Mouse (Mus musculus): ENCODE data around the gene Son.
"Not testable (repeated sequence)": the region's sequence is repeated elsewhere in the genome, so short reads cannot be mapped to it uniquely, and the experiment has no call there.

Gene Son

GRCm38 (mm10) chr16:91639161-91639560, 8.1 kb upstream of the Son start:
- no peak for DNase-seq (ENCODE audit: low spot score)

GRCm38 (mm10) chr16:91639636-91640035, 7.7 kb upstream of the Son start:
- no peak for DNase-seq (ENCODE audit: low spot score)

- no peak for DNase-seq (ENCODE audit: low spot score)
Measured at GRCm38 (mm10) chr16:91640171-91640570, 7.1 kb upstream of the Son start.

GRCm38 (mm10) chr16:91644901-91645300, 2.4 kb upstream of the Son start:
- DNase-seq (ENCODE audit: low spot score) = no peak

GRCm38 (mm10) chr16:91645420-91645819, 1.9 kb upstream of the Son start:
- not testable (repeated sequence) for DNase-seq (ENCODE audit: low spot score)

- DNase-seq (ENCODE audit: low spot score) = no peak
Measured at GRCm38 (mm10) chr16:91645995-91646602, 1.2 kb upstream of the Son start.

- peak; percentile 90 for DNase-seq (ENCODE audit: low spot score)
Measured at GRCm38 (mm10) chr16:91646681-91647419, 456 bp upstream of the Son start, which contains the start of gene Gart. Gart (minus strand) TSS chr16:91646952.

- peak; percentile 73 for DNase-seq (ENCODE audit: low spot score)
Measured at GRCm38 (mm10) chr16:91648220-91648550, 879 bp downstream of the Son start.

- DNase-seq (ENCODE audit: low spot score) = no peak
Measured at GRCm38 (mm10) chr16:91649246-91649645, 1.9 kb downstream of the Son start.

GRCm38 (mm10) chr16:91649781-91650180, 2.5 kb downstream of the Son start:
- DNase-seq (ENCODE audit: low spot score) = no peak

- no peak for DNase-seq (ENCODE audit: low spot score)
Measured at GRCm38 (mm10) chr16:91652191-91652590, 4.9 kb downstream of the Son start.

GRCm38 (mm10) chr16:91655285-91655684, 8.0 kb downstream of the Son start:
- no peak for DNase-seq (ENCODE audit: low spot score)

- no peak for DNase-seq (ENCODE audit: low spot score)
Measured at GRCm38 (mm10) chr16:91657285-91657684, 10.0 kb downstream of the Son start.

GRCm38 (mm10) chr16:91658471-91658870, 11.2 kb downstream of the Son start:
- DNase-seq (ENCODE audit: low spot score) = no peak

- no peak for DNase-seq (ENCODE audit: low spot score)
Measured at GRCm38 (mm10) chr16:91659798-91660197, 12.5 kb downstream of the Son start.

GRCm38 (mm10) chr16:91661397-91661796, 14.1 kb downstream of the Son start:
- DNase-seq (ENCODE audit: low spot score) = no peak

- DNase-seq (ENCODE audit: low spot score) = no peak
Measured at GRCm38 (mm10) chr16:91662336-91662735, 15.0 kb downstream of the Son start.

GRCm38 (mm10) chr16:91663795-91664194, 16.5 kb downstream of the Son start:
- no peak for DNase-seq (ENCODE audit: low spot score)

- DNase-seq (ENCODE audit: low spot score) = no peak
Measured at GRCm38 (mm10) chr16:91674500-91674899, 27.2 kb downstream of the Son start.

- DNase-seq (ENCODE audit: low spot score) = no peak
Measured at GRCm38 (mm10) chr16:91678147-91678911, 31.0 kb downstream of the Son start.

GRCm38 (mm10) chr16:91680656-91681055, 33.4 kb downstream of the Son start:
- DNase-seq (ENCODE audit: low spot score) = no peak

GRCm38 (mm10) chr16:91685526-91685925, 38.2 kb downstream of the Son start:
- no peak for DNase-seq (ENCODE audit: low spot score)

GRCm38 (mm10) chr16:91686369-91686768, 39.1 kb downstream of the Son start:
- DNase-seq (ENCODE audit: low spot score) = no peak
